Mouse (Mus musculus) intestine, embryonic 14.5 days (tissue): ENCODE results near the gene Mrpl40. TPM values are rescaled to one million over a fixed set of nuclear protein-coding genes. Genes with fewer than 3 reads are reported as not detected.

Experiments
- polyA plus RNA-seq: library from polyadenylated mRNA; unstranded; fragments of >200 nt; fragmentation: Nextera tagmentation; extraction: Ambion mirVana; gene quantifications from 2 replicates; pipeline ENCODE4 v1.2.1, GENCODE M21; 2014

The Mrpl40 gene
- polyA plus RNA-seq, 1 experiment from 2014 or later: 92.6 TPM

Other genes starting within 250 kb of the Mrpl40 start
- gene Sept5, start 246.9 kb downstream of the Mrpl40 start, polyA plus RNA-seq: 29.3 and 29.9 TPM in 2 replicates
- gene Cldn5, start 100.0 kb downstream of the Mrpl40 start, polyA plus RNA-seq: 21.9 and 24.8 TPM in 2 replicates
- gene Ufd1, start 65.1 kb downstream of the Mrpl40 start, polyA plus RNA-seq: 62.3 and 74.9 TPM in 2 replicates
- 48.0 and 51.2 TPM in 2 replicates for gene Cdc45, start 64.9 kb downstream of the Mrpl40 start, polyA plus RNA-seq
- gene 2510002D24Rik, start 40.3 kb downstream of the Mrpl40 start, polyA plus RNA-seq: 41.1 and 42.9 TPM in 2 replicates
- not detected in 2 replicates for gene Gm28539, start 40.3 kb downstream of the Mrpl40 start, polyA plus RNA-seq
- 12.8 and 15.8 TPM in 2 replicates for gene Hira, start 175 bp upstream of the Mrpl40 start, polyA plus RNA-seq